Mouse (Mus musculus): ENCODE results near the gene Rpl18a. TPM values are rescaled to one million over a fixed set of nuclear protein-coding genes. Genes with fewer than 3 reads are reported as not detected.
"Not testable (repeated sequence)": the region's sequence is repeated elsewhere in the genome, so short reads cannot be mapped to it uniquely, and the experiment has no call there.

The Rpl18a gene
- polyA plus RNA-seq, 2 experiments from 2014 or later = 9,999 to 11,110 TPM

GRCm38 (mm10) chr8:70903112-70903511 lies 5.9 kb upstream of the Rpl18a start:
- no peak for ATAC-seq

- no peak for ATAC-seq
Observed at GRCm38 (mm10) chr8:70902211-70902610, 5.0 kb upstream of the Rpl18a start.

GRCm38 (mm10) chr8:70900872-70901387 lies 3.7 kb upstream of the Rpl18a start:
- ATAC-seq = no peak

DNA sequence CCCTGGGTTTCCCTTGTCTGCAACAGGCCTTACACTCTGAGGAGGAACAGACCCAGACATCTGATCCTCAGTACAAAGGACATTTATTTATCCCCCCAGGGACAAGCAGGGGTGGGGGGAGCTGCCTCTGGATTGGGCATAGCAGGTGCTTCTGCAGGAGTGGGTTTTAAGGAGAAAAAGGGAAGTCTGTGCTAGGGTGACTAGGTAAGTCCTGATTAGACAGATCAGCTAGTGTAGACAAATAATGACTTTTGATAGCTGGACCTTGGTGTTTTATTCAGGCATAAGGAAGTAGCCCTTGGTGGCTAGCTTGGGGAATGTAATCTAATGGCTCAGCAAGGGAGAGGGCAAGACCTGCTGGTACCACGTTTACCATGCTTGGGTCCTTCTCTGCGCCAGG lies 2.0 kb upstream of the Rpl18a start:
- ATAC-seq = no peak

GRCm38 (mm10) chr8:70898661-70899198 lies 1.5 kb upstream of the Rpl18a start:
- no peak for ATAC-seq

DNA sequence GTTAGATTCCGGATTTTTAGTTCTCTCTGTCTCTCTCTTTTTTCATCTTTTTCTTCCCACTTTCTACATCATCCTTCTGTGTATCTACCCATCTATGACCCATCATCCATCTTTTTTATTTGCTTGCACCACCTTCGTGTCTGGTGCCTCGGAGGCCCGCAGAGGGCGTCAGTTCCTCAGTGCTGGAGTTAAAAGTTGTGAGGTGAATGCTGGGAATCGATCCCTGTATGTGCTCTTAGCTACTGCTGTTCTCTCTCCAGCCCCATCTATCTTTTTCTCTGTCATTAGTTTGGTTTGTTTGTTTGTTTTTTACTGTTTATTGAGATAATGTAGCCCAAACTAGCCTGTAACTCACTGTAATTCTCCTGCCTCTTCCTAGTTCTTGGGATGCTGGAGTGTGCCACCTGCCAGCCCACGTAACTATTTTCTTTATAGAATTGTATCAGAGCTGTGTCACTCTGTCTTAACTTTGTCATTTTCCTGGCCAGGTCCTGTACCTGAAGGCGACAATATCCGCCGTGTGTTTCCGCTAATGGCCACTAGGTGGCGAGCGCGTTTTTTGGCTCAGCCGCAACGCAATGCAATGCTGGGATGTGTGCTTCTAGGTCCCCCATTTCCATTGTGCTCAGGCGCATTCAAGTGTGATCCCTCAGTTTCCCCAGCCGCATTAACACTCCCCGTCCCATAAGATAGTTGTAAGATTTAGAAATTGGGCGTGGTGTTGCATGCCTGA lies 635 bp upstream of the Rpl18a start:
- peak; percentile 44 for ATAC-seq

- no peak for ATAC-seq
Observed at GRCm38 (mm10) chr8:70896316-70897020, 744 bp downstream of the Rpl18a start.

DNA sequence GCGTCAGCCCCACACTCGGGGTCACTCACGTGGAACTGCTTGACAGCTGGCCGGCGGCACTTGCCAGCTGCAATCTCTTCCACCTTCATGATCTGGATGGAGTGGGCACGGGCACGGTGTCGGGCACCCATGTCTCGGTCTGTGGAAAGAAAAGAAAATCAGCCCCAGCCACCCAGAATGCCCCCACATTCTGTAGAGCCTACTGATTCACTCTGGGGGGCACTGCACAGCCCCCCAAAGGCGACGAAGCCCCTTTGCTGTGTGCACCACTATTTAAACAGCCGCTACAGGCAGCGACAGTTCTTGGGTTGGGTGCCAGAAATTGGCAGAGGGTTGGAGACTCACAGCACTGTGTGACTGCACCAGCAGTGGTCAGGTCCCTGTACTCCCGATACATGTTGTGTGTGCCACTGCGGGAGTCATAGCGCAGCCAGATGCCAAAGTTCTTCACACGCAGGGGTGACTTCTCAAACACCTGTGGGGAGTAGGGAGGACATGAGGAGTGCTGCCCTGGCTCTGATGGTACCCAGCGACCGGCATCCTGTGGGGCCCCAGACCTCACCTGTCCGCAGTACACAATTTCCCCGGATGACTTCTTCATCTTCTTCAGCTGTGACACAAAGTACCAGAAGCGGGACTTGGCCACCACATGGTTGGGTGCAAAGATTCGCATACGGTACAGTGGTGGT lies 1.5 kb downstream of the Rpl18a start:
- ATAC-seq = not testable (repeated sequence)

DNA sequence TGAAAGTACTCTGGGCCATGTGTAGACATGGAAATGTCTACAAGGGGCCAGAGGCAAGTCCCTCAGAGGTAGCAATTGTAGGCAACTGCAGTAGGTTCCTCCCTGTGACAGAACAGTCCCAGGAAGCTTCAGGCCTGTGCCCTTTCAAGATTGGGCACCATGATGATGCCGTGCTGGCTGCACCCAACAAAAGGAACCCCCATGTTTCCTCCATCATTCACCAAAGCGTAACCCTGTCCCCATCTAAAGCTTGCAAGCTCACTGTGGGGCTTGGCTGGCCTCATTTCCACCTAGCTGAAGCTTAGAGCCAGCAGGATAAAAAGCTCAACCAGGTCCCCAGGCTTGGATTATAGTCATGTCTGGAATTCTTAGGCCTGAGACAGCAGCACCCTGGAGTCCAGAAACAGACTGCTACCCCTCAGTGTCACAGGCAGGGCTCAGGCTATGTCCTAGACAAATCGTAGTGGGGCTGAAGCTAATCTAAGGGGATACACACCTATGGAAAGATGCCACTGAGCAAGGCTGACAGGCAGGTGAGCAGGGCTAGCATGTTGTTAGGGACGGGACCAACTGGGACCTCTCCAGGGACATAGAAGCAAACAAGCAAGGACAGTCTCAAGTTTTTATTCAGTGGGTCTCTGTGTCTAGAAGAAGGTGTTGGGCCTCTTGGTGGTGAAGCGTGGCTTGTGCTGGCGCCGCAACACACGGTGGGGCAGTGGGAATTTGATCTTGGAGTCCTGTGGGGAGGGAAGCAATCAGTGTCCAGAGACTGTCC lies 2.3 kb downstream of the Rpl18a start:
- ATAC-seq = no peak

DNA sequence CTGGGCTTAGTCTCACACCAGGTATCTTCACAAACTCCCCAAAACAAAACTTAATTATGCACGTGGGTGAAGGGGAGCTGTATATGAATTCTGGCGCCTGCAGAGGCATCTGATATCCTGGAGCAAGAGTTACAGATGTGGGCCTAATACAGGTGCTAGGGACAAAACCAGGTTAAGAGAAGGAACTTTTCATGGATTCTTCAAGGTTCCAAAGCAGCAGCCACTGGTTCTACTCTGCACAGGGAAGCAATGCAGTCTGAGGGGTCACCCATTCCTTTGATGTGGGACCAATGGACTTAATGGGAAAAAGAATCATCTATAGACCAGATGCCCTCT lies 2.9 kb downstream of the Rpl18a start:
- no peak for ATAC-seq

GRCm38 (mm10) chr8:70893656-70894384 lies 3.4 kb downstream of the Rpl18a start:
- no peak for ATAC-seq

DNA sequence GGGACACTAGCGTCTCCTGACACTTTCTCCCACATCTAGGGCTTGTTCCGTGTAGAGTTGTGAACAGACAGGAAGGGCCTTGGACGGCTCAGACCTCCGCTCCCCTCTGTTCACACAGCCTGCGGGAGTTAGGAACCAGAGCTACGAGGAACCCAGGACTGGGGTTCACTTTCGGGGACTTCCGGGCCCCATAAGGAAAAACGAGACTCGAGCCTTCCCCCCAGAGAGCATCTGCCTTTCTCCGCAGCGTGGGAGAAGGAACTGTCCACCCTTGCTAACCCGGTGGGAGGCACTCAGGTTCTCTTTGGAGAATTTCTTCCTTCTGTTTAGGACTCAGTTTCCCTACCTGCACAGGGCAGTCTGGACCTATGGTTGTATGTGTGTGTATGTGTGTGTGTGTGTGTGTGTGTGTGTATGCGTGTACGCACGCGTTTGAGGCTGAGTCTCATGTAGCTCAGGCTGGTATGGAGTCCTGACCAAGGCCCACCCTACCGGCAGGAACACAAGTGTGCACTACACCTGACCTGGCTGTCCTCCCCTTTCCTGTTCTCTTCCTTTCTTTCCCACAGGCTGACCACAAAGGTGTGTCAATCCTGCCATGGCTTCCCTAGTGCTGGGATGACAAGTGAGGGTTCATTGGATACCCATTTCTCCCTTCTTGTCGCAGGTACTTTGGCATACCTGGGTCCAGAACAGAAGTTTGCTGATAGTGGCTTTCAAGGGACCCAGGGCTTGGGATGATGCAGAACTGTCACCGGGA lies 4.1 kb downstream of the Rpl18a start:
- no peak for ATAC-seq

- ATAC-seq = no peak
Observed at GRCm38 (mm10) chr8:70892022-70892895, 5.0 kb downstream of the Rpl18a start, which contains the start of gene Slc5a5. TSS of gene Slc5a5 (minus strand) at chr8:70892757.

GRCm38 (mm10) chr8:70891356-70891755 lies 5.9 kb downstream of the Rpl18a start:
- no peak for ATAC-seq

GRCm38 (mm10) chr8:70890656-70891055 lies 6.6 kb downstream of the Rpl18a start:
- ATAC-seq = no peak

DNA sequence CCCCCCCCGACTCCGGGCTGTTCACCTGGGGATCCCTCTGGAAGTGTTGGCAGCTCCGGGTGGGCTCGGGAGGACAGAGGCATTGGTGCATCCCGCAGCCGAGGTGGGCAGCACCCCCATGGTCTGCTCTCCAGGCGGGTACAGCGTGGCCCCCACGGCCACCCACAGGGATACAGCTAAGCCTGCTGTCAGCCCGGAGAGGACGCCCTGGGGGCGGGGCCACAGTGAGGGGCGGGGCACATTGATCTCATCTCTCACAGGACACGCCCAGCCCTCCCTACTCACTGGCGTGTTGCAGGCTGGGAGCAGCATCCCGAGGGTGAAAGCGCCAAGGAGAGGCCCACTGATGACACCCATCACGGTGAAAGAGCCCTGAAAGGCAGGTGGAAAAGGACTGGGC lies 9.5 kb downstream of the Rpl18a start:
- no peak for ATAC-seq

- ATAC-seq = peak; percentile 39
Observed at GRCm38 (mm10) chr8:70885612-70886011, 11.6 kb downstream of the Rpl18a start.

GRCm38 (mm10) chr8:70884683-70885082 lies 12.5 kb downstream of the Rpl18a start:
- ATAC-seq = no peak

DNA sequence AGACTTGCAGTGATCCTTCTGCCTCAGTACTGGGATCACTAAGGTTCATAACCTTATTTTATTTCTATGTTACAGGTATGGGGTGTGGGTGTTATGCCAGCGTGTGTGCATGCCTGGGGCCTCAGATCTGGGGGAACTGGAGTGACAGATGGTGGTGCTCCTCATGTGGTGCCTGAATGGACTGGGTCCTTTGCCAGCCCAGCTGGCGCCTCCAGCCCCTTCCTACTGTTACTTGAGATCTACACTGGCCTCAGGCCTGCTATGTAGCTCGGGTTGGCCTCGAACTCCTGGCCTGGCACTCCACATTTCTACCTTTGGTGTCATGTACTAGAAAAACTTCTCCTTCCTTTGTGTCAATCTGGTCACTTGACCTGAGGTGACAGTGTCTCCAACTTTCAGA lies 13.0 kb downstream of the Rpl18a start:
- no peak for ATAC-seq

DNA sequence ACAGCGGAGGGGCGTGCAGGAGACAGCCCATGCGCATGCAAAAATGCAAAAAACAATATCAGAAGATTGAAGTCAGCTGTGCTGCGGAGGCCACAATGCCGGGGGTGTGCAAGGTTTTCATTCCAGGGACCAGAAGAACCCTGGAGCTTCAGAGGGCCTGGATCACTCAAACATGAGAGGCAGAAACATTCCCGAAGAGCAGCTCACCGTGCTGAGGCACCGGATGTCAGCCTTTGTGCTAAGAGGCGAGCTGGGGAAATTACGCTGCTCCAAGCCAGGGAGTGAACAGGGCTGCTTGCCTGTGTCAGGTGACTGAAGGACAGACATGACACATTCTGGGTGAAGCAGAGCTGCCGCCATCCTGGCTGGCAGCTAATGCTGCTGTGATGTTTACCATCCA lies 16.7 kb downstream of the Rpl18a start:
- ATAC-seq = no peak
